Mouse (Mus musculus): ENCODE results near the gene D1Ertd622e. TPM values are rescaled to one million over a fixed set of nuclear protein-coding genes. Genes with fewer than 3 reads are reported as not detected.

The D1Ertd622e gene
- polyA plus RNA-seq, 1 experiment from 2014 or later, result 57.8 TPM

DNA sequence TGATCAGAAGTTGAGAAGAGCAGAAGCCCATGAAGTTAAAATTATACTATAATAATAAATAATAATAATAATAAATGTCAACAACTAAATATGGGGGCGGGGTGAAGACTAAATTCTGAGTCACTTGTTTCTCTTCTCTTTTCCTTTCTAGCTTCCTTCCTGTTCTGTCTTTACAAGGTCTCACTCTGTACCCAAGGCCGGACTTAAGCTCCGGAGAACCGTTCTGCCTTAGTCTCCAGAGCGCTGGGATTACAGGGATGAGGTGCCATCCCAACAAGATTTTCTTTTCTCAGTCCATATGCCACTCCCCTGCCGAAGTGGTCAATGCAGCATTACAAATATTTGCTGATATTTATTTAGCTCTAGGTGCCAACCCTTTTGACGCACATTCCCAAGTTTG lies 450 bp upstream of the D1Ertd622e start:
- Histone ChIP-seq H3K36me3 (replicated peaks) (no peaks in the 10 kb centered on the region), H3K9me3 (no peaks in the 10 kb centered on the region), H3K4me2 (peak overlapping the region; percentile 67), H3K4me1 (peaks cover 31% of the 10 kb centered on the region), H3K27ac (peak overlapping the region; percentile 100), H3K27me3 (replicated peaks) (no peaks in the 10 kb centered on the region), H3K9ac (peak overlapping the region; percentile 98), H3K4me3 (peak overlapping the region; percentile 83)
- WGBS, result 12% methylated on average over 7 of the region's 7 CpGs
- no peak for ATAC-seq (replicated peaks)

DNA sequence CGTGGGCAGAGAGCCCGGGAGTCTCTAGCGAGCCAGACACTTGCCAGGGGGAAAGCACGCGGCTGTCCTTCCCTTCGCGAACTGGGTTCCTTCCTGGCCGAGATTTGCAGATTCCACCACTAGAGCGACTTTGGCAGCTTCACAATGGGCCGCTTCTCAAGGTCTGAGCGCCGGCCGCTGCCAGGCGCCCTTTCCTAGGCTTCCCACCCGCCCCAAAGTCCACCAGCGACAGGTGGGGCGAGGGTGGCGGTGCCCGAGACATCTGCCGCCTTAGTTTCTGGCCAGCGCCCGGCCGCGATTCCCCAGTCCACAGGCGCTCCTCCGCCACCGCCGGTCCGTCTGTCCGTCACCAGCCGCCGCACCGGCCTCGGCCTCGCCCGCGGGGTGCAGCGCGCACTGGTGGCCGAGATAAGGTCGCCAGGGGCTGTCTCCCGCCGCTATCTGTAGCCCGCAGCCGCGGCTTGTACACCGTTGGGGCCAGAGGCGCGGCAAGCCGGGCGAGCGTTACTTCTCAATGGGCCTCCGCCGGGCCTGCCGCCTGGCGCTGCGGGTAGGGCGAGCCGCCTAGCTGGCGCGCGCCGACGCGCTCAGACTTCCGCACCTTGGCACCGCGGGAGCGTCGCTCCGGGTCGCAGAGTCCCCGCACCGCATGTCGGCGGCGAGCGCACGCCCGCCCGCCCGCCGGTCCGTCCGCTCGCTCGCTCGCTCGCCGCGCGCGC lies 1.0 kb downstream of the D1Ertd622e start:
- Histone ChIP-seq H3K9me3 (no peaks in the 10 kb centered on the region), H3K4me2 (peak overlapping the region; percentile 67), H3K4me1 (peaks cover 36% of the 10 kb centered on the region), H3K27me3 (replicated peaks) (no peaks in the 10 kb centered on the region), H3K36me3 (replicated peaks) (no peaks in the 10 kb centered on the region), H3K4me3 (peak overlapping the region; percentile 83), H3K27ac (peak overlapping the region; percentile 100), H3K9ac (peak overlapping the region; percentile 98)
- ATAC-seq (replicated peaks), result peak; percentile 7
- WGBS, result under 1% methylated on average over 93 of the region's 93 CpGs

DNA sequence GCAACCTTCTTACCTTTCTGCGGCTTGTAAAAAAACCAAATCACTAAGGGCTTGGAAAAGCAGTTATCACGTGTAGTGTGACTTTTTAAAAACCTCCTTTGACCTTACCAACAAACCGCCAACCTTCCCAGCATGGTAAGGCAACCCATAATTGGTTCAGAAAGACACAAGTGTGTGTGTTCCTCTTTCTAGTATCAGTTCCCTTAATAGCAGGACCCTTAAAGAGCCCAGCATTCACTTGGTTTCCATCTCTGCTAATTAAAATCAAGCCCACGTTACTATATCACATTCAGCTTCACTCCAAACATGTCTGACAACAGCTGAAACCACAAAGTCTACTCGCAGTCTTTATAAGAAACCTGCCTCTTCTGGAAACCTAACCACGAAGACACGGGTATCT lies 2.5 kb downstream of the D1Ertd622e start:
- no peaks in the 10 kb centered on the region for H3K9me3 ChIP-seq
- peak overlapping the region; percentile 83 for H3K4me3 ChIP-seq
- no peaks in the 10 kb centered on the region for H3K36me3 ChIP-seq (replicated peaks)
- WGBS, result 35% methylated on average over 7 of the region's 7 CpGs
- no peak overlapping the region for H3K27ac ChIP-seq
- H3K9ac ChIP-seq, result no peak overlapping the region
- H3K4me2 ChIP-seq, result peak overlapping the region; percentile 67
- no peaks in the 10 kb centered on the region for H3K27me3 ChIP-seq (replicated peaks)
- peaks cover 40% of the 10 kb centered on the region for H3K4me1 ChIP-seq
- ATAC-seq (replicated peaks), result no peak

DNA sequence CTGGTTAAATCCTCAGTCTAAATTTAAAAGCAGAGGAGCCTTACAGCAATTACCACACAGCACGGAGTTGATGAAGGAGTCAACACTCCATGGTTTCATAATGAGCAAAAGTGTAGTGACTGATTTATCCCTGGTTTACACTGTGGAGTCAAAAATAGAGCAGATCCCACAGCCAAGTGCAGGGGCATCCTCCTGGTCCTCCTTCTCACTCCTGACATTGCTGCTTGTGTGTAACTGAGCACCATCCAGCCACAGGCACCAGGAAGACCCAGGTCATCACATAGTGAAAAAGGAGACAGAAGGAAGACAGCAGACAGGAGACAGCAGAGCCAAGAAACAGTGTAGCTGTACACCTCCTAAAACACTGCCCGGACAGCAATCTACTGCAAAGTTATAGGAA lies 4.1 kb downstream of the D1Ertd622e start:
- Histone ChIP-seq H3K4me3 (no peak overlapping the region), H3K27me3 (replicated peaks) (no peaks in the 10 kb centered on the region), H3K4me2 (no peak overlapping the region; the same call in 1 of the 2 replicates), H3K27ac (no peak overlapping the region), H3K9me3 (no peaks in the 10 kb centered on the region), H3K36me3 (replicated peaks) (0 out of 2 replicates have a peak, but pooled peaks cover 4% of the 10 kb centered on the region), H3K4me1 (peaks cover 41% of the 10 kb centered on the region), H3K9ac (no peak overlapping the region)
- WGBS, result 76% methylated on average over 2 of the region's 2 CpGs
- ATAC-seq (replicated peaks), result no peak

DNA sequence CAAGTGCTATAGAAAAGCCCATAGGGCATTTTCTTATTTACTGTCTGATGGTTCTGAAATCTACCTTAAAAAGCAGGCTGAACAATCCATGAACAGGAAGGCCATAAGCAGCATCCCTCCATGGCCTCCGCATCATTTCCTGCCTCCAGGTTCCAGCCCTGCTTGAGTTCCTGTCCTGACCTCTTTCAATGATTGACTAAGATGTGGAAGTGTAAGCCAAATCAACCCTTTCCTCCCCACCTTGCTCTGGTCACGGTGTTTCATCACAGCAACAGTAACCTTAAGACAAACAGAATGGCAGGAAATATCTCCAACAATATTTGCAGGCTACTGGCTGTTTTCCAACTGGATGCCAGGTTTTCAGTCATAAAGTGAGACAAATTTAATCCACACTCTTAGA lies 4.7 kb downstream of the D1Ertd622e start:
- H3K4me1 ChIP-seq, result peaks cover 37% of the 10 kb centered on the region
- no peak for ATAC-seq (replicated peaks)
- no peak overlapping the region for H3K4me3 ChIP-seq
- 73% methylated on average over 2 of the region's 2 CpGs for WGBS
- H3K9ac ChIP-seq, result no peak overlapping the region
- H3K4me2 ChIP-seq, result no peak overlapping the region
- H3K27ac ChIP-seq, result no peak overlapping the region
- H3K36me3 ChIP-seq (replicated peaks), result 0 out of 2 replicates have a peak, but pooled peaks cover 4% of the 10 kb centered on the region
- H3K27me3 ChIP-seq (replicated peaks), result no peaks in the 10 kb centered on the region
- no peaks in the 10 kb centered on the region for H3K9me3 ChIP-seq

DNA sequence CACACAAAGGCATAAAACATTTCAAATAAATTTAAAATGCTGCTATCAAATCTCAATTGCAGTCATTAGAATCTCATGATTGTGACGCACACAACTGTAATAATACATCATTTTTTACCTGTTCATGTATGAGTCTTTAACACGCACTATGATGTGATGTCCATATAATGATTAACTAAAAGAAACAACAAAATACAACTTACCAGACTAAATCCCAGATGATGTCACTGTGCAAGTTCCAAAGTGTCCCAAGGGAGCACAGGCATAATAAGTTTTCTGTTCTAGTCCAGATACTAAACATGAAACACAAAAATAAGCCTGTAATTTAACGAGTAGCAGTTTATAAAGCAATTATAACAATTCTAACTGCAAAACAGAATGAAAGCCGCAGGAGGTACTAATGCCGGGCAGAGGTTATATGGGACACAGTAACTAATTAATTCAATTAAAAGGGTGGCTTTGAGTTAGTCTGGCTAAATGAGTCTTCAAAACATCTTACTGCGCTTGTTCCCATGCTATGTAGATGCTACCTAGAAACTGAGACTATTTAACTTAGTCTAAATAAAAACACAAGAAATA lies 7.4 kb downstream of the D1Ertd622e start:
- H3K9me3 ChIP-seq, result no peaks in the 10 kb centered on the region
- H3K4me2 ChIP-seq, result no peak overlapping the region
- peaks cover 33% of the 10 kb centered on the region for H3K4me1 ChIP-seq
- ATAC-seq (replicated peaks), result no peak
- no peaks in the 10 kb centered on the region for H3K27me3 ChIP-seq (replicated peaks)
- H3K4me3 ChIP-seq, result no peak overlapping the region
- whole genome bisulfite sequencing, result 72% methylated on average over 6 of the region's 6 CpGs
- H3K36me3 ChIP-seq (replicated peaks), result 0 out of 2 replicates have a peak, but pooled peaks cover 4% of the 10 kb centered on the region
- no peak overlapping the region for H3K27ac ChIP-seq
- H3K9ac ChIP-seq, result no peak overlapping the region

DNA sequence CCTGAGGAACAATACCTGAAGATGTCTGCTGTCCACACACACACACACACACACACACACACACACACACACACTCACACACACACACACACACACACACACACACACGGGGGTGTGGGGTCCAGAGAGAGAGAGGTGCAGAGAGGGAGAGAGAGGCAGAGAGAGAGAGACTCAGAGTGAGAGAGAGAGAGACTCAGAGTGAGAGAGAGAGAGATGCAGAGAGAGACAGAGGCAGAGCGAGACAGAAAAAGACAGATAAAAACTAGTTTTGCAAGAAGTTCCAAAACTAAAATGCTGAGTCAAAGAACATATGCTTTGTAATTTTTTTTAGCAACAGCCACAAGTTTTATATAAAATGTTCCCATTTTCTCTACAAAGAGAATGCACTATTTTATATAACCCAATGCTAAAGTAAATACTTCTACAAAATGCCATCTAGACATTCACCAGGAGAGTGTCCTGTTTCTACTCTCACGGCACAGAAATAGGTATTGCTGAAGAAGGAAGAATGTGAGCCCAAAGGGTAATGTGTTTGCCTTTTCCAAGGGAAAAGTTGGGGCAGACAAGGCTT lies 11.2 kb downstream of the D1Ertd622e start:
- ATAC-seq (replicated peaks), result no peak
- WGBS, result 88% methylated on average over 3 of the region's 3 CpGs
- Histone ChIP-seq H3K36me3 (replicated peaks) (peaks cover 9% of the 10 kb centered on the region; the same call in 1 of the 2 replicates), H3K4me2 (no peak overlapping the region), H3K27ac (no peak overlapping the region), H3K9me3 (no peaks in the 10 kb centered on the region), H3K4me3 (no peak overlapping the region), H3K9ac (no peak overlapping the region), H3K27me3 (replicated peaks) (no peaks in the 10 kb centered on the region), H3K4me1 (peaks cover 9% of the 10 kb centered on the region; the same call in 1 of the 2 replicates)

DNA sequence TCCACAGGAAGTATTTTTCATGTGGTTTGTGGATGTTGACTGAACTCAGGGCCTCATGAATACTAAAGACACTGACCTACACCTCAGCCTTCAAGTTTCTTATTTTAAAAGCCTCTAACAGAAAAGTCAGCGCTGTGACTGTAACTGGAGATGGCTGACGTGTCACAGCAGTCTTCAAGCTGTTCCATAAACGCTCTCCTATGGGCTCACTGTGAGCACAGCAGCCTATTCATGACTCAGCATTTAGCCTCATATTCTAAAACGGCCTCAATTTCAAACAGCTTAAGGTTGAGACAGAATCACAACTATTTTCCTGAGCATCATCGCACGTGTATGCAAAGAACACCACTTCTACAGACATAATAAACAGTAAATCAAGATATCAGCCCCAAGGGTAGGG lies 11.8 kb downstream of the D1Ertd622e start:
- peaks cover 13% of the 10 kb centered on the region; the same call in 1 of the 2 replicates for H3K36me3 ChIP-seq (replicated peaks)
- WGBS, result 59% methylated on average over 6 of the region's 6 CpGs
- no peak overlapping the region for H3K9ac ChIP-seq
- H3K4me1 ChIP-seq, result peaks cover 9% of the 10 kb centered on the region; the same call in 1 of the 2 replicates
- no peaks in the 10 kb centered on the region for H3K9me3 ChIP-seq
- H3K27me3 ChIP-seq (replicated peaks), result no peaks in the 10 kb centered on the region
- H3K27ac ChIP-seq, result no peak overlapping the region
- no peak overlapping the region for H3K4me2 ChIP-seq
- H3K4me3 ChIP-seq, result no peak overlapping the region
- 0 out of 2 replicates have a peak, but pooled peaks have one; percentile 25 for ATAC-seq (replicated peaks)

DNA sequence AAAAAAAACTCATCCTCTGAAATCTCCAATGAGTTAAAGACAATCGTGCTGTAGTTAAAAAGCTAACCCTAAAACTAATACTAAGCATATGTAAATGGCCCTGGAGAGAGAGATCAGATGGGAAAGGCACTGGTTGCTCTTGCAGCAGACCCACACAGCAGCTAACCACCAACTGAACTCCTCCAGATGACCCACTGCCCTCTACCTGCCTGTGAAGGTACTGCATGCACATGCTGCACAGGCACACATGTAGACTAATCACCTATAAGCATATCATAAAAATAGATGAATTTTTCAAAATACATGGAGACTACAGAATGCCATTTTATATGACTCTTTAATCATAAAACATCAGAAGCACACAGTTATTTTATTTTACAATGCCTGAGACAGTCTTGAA lies 14.8 kb downstream of the D1Ertd622e start:
- H3K4me3 ChIP-seq, result no peak overlapping the region
- WGBS, result 86% methylated on average over 1 of the region's 1 CpGs
- H3K27me3 ChIP-seq (replicated peaks), result no peaks in the 10 kb centered on the region
- H3K27ac ChIP-seq, result no peak overlapping the region
- H3K4me2 ChIP-seq, result no peak overlapping the region
- peaks cover 10% of the 10 kb centered on the region; the same call in 1 of the 2 replicates for H3K36me3 ChIP-seq (replicated peaks)
- H3K9ac ChIP-seq, result no peak overlapping the region
- no peaks in the 10 kb centered on the region for H3K9me3 ChIP-seq
- peaks cover 4% of the 10 kb centered on the region; the same call in 1 of the 2 replicates for H3K4me1 ChIP-seq
- ATAC-seq (replicated peaks), result no peak

DNA sequence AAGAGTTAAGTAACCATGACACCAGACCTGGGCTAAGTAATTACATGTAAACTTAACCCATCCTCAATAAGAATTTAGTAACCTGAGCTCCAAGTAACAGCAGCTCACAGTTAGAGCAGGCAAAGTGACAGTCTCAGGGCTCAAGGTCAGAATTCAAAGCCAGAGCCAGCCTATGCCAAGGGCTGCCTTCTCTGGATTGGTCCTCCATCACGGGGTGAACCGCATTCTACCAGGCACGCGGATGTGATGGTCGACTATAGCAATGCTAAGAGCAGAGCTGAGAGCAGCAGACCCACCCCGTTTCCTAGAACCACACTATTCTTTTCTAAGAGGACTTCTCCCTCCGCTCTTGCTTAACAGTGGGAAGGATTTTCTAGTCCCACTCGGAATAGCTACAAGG lies 27.8 kb downstream of the D1Ertd622e start:
- 0 out of 2 replicates have a peak, but pooled peaks cover 4% of the 10 kb centered on the region for H3K36me3 ChIP-seq (replicated peaks)
- no peaks in the 10 kb centered on the region for H3K27me3 ChIP-seq (replicated peaks)
- H3K4me2 ChIP-seq, result no peak overlapping the region
- no peak overlapping the region for H3K9ac ChIP-seq
- no peaks in the 10 kb centered on the region for H3K9me3 ChIP-seq
- WGBS, result 91% methylated on average over 8 of the region's 8 CpGs
- no peak overlapping the region for H3K4me3 ChIP-seq
- no peak overlapping the region for H3K27ac ChIP-seq
- no peak for ATAC-seq (replicated peaks)
- peaks cover 6% of the 10 kb centered on the region for H3K4me1 ChIP-seq

DNA sequence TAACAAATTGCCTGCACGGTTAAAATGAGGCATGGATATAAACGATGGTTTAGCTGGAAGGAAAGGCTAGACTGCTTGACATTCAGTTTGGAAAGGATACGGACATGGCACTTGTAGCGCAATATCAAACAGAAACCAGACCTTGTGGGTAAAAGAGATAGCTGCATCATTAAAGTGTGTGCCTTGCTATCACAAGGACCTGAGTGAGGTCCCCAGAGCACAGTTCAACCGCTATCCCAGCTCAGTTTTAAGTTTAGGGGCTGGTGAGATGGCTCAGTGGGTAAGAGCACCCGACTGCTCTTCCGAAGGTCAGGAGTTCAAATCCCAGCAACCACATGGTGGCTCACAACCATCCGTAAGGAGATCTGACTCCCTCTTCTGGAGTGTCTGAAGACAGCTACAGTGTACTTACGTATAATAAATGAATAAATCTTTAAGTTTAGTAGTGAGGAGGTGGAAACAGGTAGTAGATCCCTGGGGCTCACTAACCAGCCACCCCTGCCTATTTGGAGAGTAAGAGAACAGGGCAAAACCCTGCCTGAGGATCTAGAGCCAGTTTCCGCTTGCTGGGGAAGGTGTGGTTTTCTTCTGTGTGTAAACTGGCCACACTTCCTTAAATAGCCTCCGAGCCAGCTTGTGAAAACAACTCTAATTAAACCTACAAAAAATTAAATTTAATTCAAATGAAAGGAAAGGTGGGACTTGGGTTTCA lies 29.2 kb downstream of the D1Ertd622e start:
- H3K4me1 ChIP-seq, result peaks cover 14% of the 10 kb centered on the region
- no peaks in the 10 kb centered on the region for H3K27me3 ChIP-seq (replicated peaks)
- no peak overlapping the region for H3K4me2 ChIP-seq
- 0 out of 2 replicates have a peak, but pooled peaks cover under 1% of the 10 kb centered on the region for H3K36me3 ChIP-seq (replicated peaks)
- H3K9me3 ChIP-seq, result no peaks in the 10 kb centered on the region
- H3K9ac ChIP-seq, result no peak overlapping the region
- WGBS, result 93% methylated on average over 11 of the region's 11 CpGs
- H3K27ac ChIP-seq, result no peak overlapping the region
- no peak for ATAC-seq (replicated peaks)
- H3K4me3 ChIP-seq, result no peak overlapping the region

DNA sequence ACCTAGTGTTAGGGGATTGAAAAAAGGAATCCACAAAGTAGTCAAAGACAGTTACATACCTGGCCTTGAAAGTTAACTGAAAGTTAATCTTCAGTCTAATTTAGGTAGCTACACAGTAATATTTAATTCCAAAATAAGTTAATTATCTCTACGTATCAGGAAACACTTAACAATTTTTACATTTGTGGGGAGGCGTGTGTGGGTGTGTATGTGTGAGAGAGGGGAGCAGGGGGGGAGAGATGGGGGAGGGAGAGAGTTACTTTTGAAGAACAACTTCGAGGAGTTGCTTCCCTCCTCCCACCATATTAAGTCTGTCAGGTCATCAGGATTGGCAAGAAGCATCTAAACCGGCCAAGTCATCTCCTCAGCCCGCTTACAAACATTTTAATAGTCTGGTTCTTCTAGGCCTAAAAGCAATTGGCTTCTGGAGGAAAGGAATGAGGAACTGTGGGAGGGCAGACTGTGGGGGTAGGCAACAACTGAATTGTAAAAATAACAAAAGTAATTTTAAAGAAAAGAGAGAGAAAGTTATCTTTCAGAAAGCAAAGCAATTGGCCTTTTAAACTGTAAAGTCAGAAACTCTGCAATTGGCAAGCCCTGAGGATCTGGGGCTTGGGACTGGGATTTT lies 29.9 kb downstream of the D1Ertd622e start:
- H3K4me1 ChIP-seq, result peaks cover 14% of the 10 kb centered on the region
- 86% methylated on average over 5 of the region's 5 CpGs for WGBS
- no peak overlapping the region for H3K4me2 ChIP-seq
- no peaks in the 10 kb centered on the region for H3K9me3 ChIP-seq
- no peak overlapping the region for H3K27ac ChIP-seq
- H3K9ac ChIP-seq, result no peak overlapping the region
- H3K4me3 ChIP-seq, result no peak overlapping the region
- ATAC-seq (replicated peaks), result no peak
- no peaks in the 10 kb centered on the region for H3K36me3 ChIP-seq (replicated peaks)
- H3K27me3 ChIP-seq (replicated peaks), result no peaks in the 10 kb centered on the region

Measured in midbrain, embryonic 15.5 days (tissue).